Mouse (Mus musculus): ENCODE data around the gene Gm11077.

DNA sequence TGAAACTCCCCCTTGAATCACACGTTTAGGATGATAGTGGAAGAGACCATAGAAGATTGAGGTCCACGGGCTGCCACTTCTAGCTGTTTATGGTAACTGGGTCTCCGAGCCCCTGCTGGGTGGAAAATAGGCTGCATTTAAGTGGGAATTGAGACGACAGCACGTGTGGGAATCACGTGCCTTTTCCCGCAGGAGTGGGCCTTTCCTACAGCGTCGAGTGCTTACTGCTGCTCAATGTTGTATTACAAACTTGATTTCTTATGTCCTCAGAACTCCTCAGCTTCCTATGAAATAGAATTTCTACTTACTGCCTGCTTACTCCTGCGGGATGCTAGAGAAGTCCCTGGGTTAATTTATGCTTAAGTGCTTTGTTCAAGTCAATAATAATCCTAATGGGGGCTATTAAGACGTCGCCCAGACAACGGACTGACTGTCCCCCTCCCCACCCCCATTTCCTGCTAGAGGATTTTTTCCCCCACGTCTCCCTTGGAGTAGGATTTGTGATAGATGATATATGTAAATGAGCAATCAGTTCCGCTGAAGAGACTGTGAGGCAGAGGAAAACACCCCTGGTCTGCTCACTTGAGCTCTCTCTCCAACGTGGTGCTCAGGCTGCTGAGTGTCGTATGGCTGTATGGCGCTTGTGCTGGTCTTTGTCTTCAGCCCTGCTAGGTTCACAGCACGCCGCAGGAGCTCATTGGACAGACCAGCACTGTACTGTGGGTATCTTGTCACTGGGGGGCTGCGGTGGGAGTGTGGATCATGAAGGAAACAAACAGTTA lies 40.0 kb downstream of the Gm11077 start:
- no peak for TF ChIP-seq POLR2A (IDR thresholded peaks at IDR 0.05; ENCODE audit: borderline replicate concordance, insufficient read depth, low read length)
- no peak for TF ChIP-seq CTCF (IDR thresholded peaks at IDR 0.05; ENCODE audit: borderline replicate concordance, insufficient read depth, low read depth, low read length)

Measured in cerebellum, adult 2 months (tissue).